Mouse (Mus musculus): ENCODE measurements around the gene Ank3.

DNA sequence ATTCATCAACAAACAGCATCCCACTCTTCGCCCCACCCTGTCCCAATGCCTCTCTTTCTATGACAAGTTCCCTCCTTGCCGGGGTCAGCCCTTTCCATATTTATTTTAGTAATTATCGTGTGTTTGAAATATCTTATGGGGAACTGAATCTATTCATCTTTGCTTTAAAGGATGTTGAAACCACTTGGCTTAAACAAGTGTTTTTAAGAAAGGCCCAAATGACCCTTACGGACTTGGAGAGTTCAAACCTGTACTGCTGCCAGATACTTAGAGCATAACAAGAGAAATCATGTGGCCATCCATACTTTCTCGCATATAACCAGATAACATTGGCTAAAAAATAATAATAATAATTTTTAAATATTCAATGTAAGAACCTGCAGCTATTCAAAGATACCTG is 48.7 kb downstream of the Ank3 start:
- TF ChIP-seq CTCF (conservative IDR thresholded peaks at IDR 0.05; ENCODE audit: low read length) (no peak), POU5F1 (IDR thresholded peaks at IDR 0.05; ENCODE audit: borderline replicate concordance, low read length) (no peak), NANOG (IDR thresholded peaks at IDR 0.05; ENCODE audit: borderline replicate concordance, low read length) (no peak)

Data from E14TG2a.4 (cell line).